Mouse (Mus musculus): ENCODE measurements around the gene Ddr2. TPM values are rescaled to one million over a fixed set of nuclear protein-coding genes. Genes with fewer than 3 reads are reported as not detected.

Ddr2 gene
- polyA plus RNA-seq, 2 experiments: 64.1 to 86.7 TPM

- Histone ChIP-seq H3K9me3 (ENCODE audit: control insufficient read depth, low read length) (no peaks in the 10 kb centered on the region), H3K27me3 (ENCODE audit: control insufficient read depth, insufficient read depth, low read length) (no peaks in the 10 kb centered on the region), H3K9ac (ENCODE audit: low read depth, low read length, severe bottlenecking) (peak within 1 kb of the TSS; percentile 57), H3K4me1 (ENCODE audit: control insufficient read depth, insufficient read depth, low read length) (peaks cover 11% of the 10 kb centered on the region), H3K27ac (replicated peaks; ENCODE audit: low read depth, low read length) (peak within 1 kb of the TSS; percentile 76), H3K4me2 (replicated peaks; ENCODE audit: low read depth, low read length, severe bottlenecking) (peak within 1 kb of the TSS; percentile 82), H3K4me3 (replicated peaks; ENCODE audit: low read length) (peak within 1 kb of the TSS; percentile 60), H3K36me3 (ENCODE audit: control insufficient read depth, insufficient read depth, low read length) (peaks cover 20% of the 10 kb centered on the region)
- peak; percentile 98; the same call in 1 of the 2 replicates for TF ChIP-seq POLR2A (IDR thresholded peaks at IDR 0.05; ENCODE audit: borderline replicate concordance, extremely low read depth, insufficient read depth, insufficient read length)
- 1% methylated on average over 46 of the region's 48 CpGs for WGBS
- peak; percentile 99 for DNase-seq (ENCODE audit: low spot score)
- peak; percentile 100 for ATAC-seq (ENCODE audit: low FRiP score, low read depth)
These were observed 141.6 kb downstream of the Ddr2 start, which contains the start of gene Hsd17b7 for GRCm38 (mm10) chr1:169968792-169969515. Hsd17b7 (minus strand) TSS chr1:169969241.

GRCm38 (mm10) chr1:169953106-169953505, 157.5 kb downstream of the Ddr2 start:
- H3K4me3 ChIP-seq (replicated peaks; ENCODE audit: low read length): no peak overlapping the region
- no peak for TF ChIP-seq POLR2A (IDR thresholded peaks at IDR 0.05; ENCODE audit: borderline replicate concordance, extremely low read depth, insufficient read depth, insufficient read length)
- DNase-seq (ENCODE audit: low spot score) (no peak), ATAC-seq (ENCODE audit: low FRiP score, low read depth) (no peak)
- H3K36me3 ChIP-seq (ENCODE audit: control insufficient read depth, insufficient read depth, low read length): peaks cover 37% of the 10 kb centered on the region
- H3K9me3 ChIP-seq (ENCODE audit: control insufficient read depth, low read length): no peaks in the 10 kb centered on the region
- no peak overlapping the region for H3K27ac ChIP-seq (replicated peaks; ENCODE audit: low read depth, low read length)
- WGBS: 95% methylated on average over 10 of the region's 10 CpGs
- peaks cover 7% of the 10 kb centered on the region; the same call in 1 of the 2 replicates for H3K4me1 ChIP-seq (ENCODE audit: control insufficient read depth, insufficient read depth, low read length)
- no peaks in the 10 kb centered on the region for H3K27me3 ChIP-seq (ENCODE audit: control insufficient read depth, insufficient read depth, low read length)
- H3K9ac ChIP-seq (ENCODE audit: low read depth, low read length, severe bottlenecking): no peak overlapping the region
- H3K4me2 ChIP-seq (replicated peaks; ENCODE audit: low read depth, low read length, severe bottlenecking): no peak overlapping the region

- H3K27me3 ChIP-seq (ENCODE audit: control insufficient read depth, insufficient read depth, low read length): no peaks in the 10 kb centered on the region
- peaks cover 35% of the 10 kb centered on the region for H3K36me3 ChIP-seq (ENCODE audit: control insufficient read depth, insufficient read depth, low read length)
These were observed 157.9 kb downstream of the Ddr2 start for GRCm38 (mm10) chr1:169952636-169953035.

GRCm38 (mm10) chr1:169951561-169951960, 159.0 kb downstream of the Ddr2 start:
- H3K27ac ChIP-seq (replicated peaks; ENCODE audit: low read depth, low read length): no peak overlapping the region
- no peak overlapping the region for H3K9ac ChIP-seq (ENCODE audit: low read depth, low read length, severe bottlenecking)
- no peaks in the 10 kb centered on the region for H3K27me3 ChIP-seq (ENCODE audit: control insufficient read depth, insufficient read depth, low read length)
- peaks cover 32% of the 10 kb centered on the region for H3K36me3 ChIP-seq (ENCODE audit: control insufficient read depth, insufficient read depth, low read length)
- DNase-seq (ENCODE audit: low spot score) (no peak), ATAC-seq (ENCODE audit: low FRiP score, low read depth) (no peak)
- no peaks in the 10 kb centered on the region for H3K9me3 ChIP-seq (ENCODE audit: control insufficient read depth, low read length)
- no peak overlapping the region for H3K4me2 ChIP-seq (replicated peaks; ENCODE audit: low read depth, low read length, severe bottlenecking)
- TF ChIP-seq POLR2A (IDR thresholded peaks at IDR 0.05; ENCODE audit: borderline replicate concordance, extremely low read depth, insufficient read depth, insufficient read length): no peak
- H3K4me1 ChIP-seq (ENCODE audit: control insufficient read depth, insufficient read depth, low read length): peaks cover 7% of the 10 kb centered on the region; the same call in 1 of the 2 replicates
- WGBS: 93% methylated on average over 6 of the region's 6 CpGs
- H3K4me3 ChIP-seq (replicated peaks; ENCODE audit: low read length): no peak overlapping the region

More at GRCm38 (mm10) chr1:169952636-169953035, 157.9 kb downstream of the Ddr2 start:
- WGBS: 93% methylated on average over 10 of the region's 10 CpGs
- TF ChIP-seq POLR2A (IDR thresholded peaks at IDR 0.05; ENCODE audit: borderline replicate concordance, extremely low read depth, insufficient read depth, insufficient read length): no peak
- DNase-seq (ENCODE audit: low spot score): no peak
- H3K9me3 ChIP-seq (ENCODE audit: control insufficient read depth, low read length): no peaks in the 10 kb centered on the region
- ATAC-seq (ENCODE audit: low FRiP score, low read depth): no peak
- peaks cover 7% of the 10 kb centered on the region; the same call in 1 of the 2 replicates for H3K4me1 ChIP-seq (ENCODE audit: control insufficient read depth, insufficient read depth, low read length)
- no peak overlapping the region for H3K4me3 ChIP-seq (replicated peaks; ENCODE audit: low read length)
- no peak overlapping the region for H3K4me2 ChIP-seq (replicated peaks; ENCODE audit: low read depth, low read length, severe bottlenecking)
- no peak overlapping the region for H3K9ac ChIP-seq (ENCODE audit: low read depth, low read length, severe bottlenecking)
- no peak overlapping the region for H3K27ac ChIP-seq (replicated peaks; ENCODE audit: low read depth, low read length)

GRCm38 (mm10) chr1:169950651-169951050, 159.9 kb downstream of the Ddr2 start:
- Histone ChIP-seq H3K9me3 (ENCODE audit: control insufficient read depth, low read length) (no peaks in the 10 kb centered on the region), H3K4me1 (ENCODE audit: control insufficient read depth, insufficient read depth, low read length) (peaks cover 7% of the 10 kb centered on the region; the same call in 1 of the 2 replicates), H3K27ac (replicated peaks; ENCODE audit: low read depth, low read length) (no peak overlapping the region), H3K4me3 (replicated peaks; ENCODE audit: low read length) (no peak overlapping the region), H3K27me3 (ENCODE audit: control insufficient read depth, insufficient read depth, low read length) (no peaks in the 10 kb centered on the region), H3K4me2 (replicated peaks; ENCODE audit: low read depth, low read length, severe bottlenecking) (no peak overlapping the region), H3K36me3 (ENCODE audit: control insufficient read depth, insufficient read depth, low read length) (peaks cover 27% of the 10 kb centered on the region), H3K9ac (ENCODE audit: low read depth, low read length, severe bottlenecking) (no peak overlapping the region)
- DNase-seq (ENCODE audit: low spot score) (no peak), ATAC-seq (ENCODE audit: low FRiP score, low read depth) (no peak)
- 88% methylated on average over 4 of the region's 4 CpGs for WGBS
- TF ChIP-seq POLR2A (IDR thresholded peaks at IDR 0.05; ENCODE audit: borderline replicate concordance, extremely low read depth, insufficient read depth, insufficient read length): no peak
